Mouse (Mus musculus): ENCODE measurements at regions not wholly inside any gene's neighbourhood (a gene's known extent, or its start where the extent isn't known, plus 50 kb on each side); places are given as distances from the start of the nearest gene placed in this dataset.
"Not testable (repeated sequence)": the region's sequence is repeated elsewhere in the genome, so short reads cannot be mapped to it uniquely, and the experiment has no call there.

GRCm38 (mm10) chr19:27028834-27029233 lies 143.2 kb downstream of the Gm815 start:
- no peak for DNase-seq (ENCODE audit: low read depth)

DNA sequence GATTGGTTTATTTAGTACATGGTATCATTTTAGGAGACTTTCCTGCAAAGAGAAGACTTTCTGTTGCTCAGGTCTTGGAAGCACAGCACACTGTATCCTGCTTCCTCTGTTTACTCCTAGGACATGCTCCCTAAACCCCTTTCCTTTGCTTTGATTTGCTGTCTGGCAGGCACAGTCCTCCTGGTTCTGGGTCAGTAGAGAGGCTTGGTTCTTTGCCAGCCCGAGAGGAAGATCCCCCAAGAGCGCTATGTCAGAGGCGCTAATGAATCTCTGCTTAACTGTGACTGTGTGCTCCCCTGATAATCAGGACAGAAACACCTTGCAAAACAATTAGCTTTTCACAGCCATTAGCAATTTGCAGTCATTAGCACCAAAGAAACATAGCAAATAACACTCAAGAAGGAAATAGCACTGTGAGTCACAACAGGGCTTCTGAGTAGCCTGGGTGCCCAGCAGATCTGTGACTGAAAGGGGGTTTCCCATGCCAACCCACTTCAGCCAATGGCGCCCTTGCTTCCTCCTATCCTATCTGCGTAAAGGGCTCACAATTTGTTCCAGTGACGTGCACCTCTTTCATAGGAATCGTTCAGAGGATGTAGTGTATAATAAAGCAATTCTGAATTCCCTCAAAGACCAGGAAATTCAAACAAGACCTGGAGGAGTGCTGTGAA lies 145.5 kb downstream of the Gm815 start:
- DNase-seq (ENCODE audit: low read depth), result peak; percentile 24

GRCm38 (mm10) chr19:27032621-27033020 lies 146.9 kb downstream of the Gm815 start:
- no peak for DNase-seq (ENCODE audit: low read depth)

GRCm38 (mm10) chr19:27038298-27038697 lies 152.6 kb downstream of the Gm815 start:
- no peak for DNase-seq (ENCODE audit: low read depth)

DNA sequence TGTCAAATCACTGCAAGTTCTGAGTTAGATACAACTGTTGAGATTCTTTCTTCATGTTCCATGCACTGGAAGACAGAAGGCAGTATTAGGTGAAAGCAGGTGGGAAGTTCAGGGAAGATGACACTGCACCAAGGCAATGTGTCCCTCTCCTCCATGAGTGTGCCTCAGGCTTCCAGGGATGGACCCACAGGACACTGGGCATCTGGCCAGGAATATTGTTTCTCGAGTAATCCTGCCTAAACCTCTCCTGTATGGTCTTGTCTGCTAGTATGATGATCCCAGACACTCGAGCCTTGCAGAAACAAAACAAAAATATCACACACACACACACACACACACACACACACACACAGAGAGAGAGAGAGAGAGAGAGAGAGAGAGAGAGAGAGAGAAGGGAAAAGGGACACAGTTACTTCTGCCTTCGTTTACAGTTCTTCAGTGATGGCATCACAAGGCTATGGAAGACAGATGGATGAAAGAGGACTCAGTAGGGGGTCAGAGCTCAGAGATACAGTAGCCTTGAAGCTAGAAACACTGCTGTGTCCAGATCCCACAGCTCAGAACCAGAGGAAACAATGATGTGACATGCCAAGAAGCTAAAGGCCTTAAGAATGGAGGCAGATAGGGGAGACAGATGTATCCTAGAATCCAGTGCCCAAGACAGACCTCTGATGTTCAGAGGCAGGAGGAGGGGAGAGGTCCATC lies 154.8 kb downstream of the Gm815 start:
- no peak for DNase-seq (ENCODE audit: low read depth)

GRCm38 (mm10) chr19:27066449-27067181 lies 149.7 kb upstream of the Vldlr start:
- DNase-seq (ENCODE audit: low read depth), result no peak

- peak; percentile 2 for DNase-seq (ENCODE audit: low read depth)
These were observed 143.0 kb upstream of the Vldlr start for GRCm38 (mm10) chr19:27073281-27073680.

DNA sequence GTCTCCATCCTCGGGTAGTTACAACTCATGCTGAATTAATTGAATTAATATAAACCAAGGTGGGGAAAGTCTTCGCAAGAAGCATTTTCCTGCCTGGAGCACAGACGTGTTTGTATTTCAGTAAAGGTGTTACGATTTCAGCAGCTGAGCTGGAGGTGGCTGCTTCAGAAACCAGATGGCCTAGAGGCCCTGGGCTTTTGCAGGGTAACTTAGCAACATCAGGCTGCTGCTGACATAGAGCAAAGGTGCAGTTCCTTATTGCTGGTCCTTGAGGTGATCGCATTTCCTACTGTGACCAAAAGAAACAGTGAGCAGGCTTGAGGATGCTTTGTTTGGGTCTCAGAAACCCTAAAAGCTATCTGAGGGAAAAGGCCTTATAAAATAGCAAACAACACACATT lies 141.3 kb upstream of the Vldlr start:
- no peak for DNase-seq (ENCODE audit: low read depth)

DNA sequence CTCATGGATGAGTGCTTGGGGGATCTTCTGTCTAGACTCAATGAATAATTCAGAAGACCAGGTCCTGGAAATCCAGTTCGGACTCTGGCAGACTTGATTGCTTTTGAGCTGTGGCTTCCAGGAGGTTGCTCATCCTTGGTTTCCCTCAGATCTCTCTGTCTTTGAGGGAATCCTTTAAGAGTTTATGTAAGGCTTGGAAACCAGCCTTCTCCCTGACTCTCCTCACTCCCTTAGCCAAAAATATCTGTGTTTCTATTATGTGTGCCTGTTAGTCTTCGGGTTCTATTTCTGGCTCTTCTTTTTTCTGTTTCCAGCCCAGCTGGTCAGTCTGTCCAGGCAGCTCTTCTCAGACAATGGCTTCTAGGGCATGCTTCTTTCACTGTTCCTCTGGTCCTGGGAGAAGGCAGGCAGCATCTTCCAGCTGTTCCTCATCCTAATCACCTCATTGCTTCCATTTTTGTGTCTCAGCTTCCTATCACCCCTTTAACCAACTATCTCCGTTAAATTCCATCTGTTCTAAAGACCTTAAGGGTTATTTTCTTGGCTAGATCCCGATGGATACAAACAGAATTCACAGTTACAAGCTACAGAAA lies 139.3 kb upstream of the Vldlr start:
- no peak for DNase-seq (ENCODE audit: low read depth)

- DNase-seq (ENCODE audit: low read depth), result no peak
These were observed 128.9 kb upstream of the Vldlr start for GRCm38 (mm10) chr19:27087344-27087743.

DNA sequence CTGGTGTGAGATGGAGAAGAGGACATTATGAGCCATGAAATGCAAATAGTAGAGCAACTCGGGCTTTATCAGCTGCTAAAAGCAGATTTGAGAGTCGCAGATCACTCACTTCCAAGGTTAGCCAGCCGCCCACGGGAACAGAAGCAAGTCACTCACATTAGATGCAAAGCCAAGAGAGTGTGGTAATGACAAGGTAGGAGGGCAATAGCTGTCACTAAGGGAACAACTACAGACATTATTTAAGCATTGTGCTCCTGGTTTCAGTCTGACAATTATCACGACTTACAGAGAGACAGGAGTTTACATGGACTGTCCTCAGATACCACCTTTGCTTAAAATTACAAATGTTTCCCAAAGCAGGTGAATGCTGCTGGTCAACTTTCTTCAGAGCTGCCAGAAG lies 128.5 kb upstream of the Vldlr start:
- DNase-seq (ENCODE audit: low read depth), result no peak

DNA sequence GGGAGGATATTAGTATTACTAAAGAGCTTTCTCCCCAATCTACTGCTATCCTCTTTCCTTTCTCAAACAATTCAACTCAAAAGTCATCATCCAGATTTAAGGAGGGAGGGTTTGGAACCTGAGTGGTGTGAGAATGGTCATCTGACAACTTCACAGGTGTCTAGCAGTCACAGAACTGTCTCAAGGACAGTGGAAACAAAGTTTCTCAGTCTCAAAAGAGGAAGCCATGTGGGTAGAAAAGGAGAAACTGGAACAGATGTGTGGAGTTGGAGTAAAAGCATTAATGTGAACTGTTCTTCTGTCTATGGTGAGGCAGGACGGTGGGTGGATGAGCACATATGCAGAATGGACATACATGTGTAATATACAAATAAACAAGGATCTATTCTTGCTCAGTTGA lies 127.2 kb upstream of the Vldlr start:
- no peak for DNase-seq (ENCODE audit: low read depth)

GRCm38 (mm10) chr19:27091603-27092002 lies 124.7 kb upstream of the Vldlr start:
- no peak for DNase-seq (ENCODE audit: low read depth)

DNA sequence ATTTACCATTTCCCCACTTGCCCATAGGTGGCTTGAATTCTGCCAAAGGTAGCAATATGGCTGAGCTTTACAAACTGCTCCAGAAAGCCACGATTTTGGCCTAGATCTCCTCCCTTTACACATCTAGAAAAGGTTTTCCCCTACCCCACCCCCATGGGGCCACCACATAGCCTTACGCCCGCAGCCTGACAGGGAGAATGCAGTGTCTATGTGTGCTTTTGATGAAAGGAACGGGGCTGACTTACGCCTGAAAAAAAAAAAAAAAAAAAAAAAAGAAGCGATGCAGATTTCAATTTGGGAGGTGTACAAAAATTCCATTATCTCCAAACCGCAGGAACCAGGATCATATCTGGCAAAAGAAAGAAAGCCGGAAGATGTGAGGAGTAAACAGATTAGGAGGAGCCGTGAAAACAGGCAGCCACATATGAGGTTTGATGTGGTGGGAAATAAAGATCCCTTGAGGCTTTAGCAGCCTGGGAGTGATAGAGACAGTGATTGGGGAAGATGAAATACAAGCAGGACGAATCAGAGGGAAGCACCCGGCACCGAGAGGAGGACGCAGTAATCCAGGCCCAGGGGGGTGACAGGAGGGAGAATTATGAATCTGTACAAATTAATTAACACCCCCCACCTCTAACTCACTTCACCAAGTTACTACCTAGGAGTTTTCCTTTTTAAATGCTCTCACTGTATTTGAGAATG lies 121.4 kb upstream of the Vldlr start:
- no peak for DNase-seq (ENCODE audit: low read depth)

DNA sequence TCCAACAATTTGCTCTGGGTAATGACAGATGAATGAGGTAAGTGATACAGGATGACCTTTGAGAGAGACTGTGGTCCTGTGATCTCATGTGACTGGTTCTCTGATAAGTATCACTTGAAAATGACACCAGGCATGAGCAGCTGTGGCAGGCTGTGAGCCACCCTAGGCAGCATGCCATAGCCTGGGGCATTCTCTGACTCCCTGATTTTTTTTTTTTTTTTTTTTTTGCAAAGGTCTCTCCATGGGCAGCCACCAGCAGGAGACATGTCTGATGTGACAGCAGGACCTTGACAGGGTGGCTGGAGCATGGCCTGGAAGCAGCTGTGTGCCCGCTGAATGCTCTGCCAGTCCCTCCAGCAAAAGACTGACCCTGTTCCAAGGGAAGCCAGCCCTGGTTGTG lies 116.4 kb upstream of the Vldlr start:
- DNase-seq (ENCODE audit: low read depth), result no peak

GRCm38 (mm10) chr19:27110437-27110836 lies 105.8 kb upstream of the Vldlr start:
- DNase-seq (ENCODE audit: low read depth), result no peak

- DNase-seq (ENCODE audit: low read depth), result no peak
These were observed 95.4 kb upstream of the Vldlr start for GRCm38 (mm10) chr19:27120876-27121275.

DNA sequence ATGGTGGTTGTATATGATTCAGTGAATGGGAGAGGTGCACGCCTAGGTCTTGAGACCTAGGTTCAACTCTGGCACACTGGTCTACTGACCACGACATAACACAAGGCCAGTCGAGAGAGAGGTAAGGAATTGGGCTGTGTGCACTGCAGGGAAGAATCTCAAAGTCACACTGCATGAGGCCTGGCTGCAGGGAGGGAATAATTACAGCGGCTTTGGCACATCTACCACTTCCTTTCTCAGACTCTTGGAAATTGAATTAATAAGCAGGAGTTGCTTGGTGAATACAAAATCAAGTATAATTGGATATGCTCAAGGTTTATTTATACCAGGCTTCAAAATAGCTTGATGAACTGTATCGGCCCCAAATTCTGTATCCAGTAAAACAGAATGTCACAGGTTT lies 93.9 kb upstream of the Vldlr start:
- DNase-seq (ENCODE audit: low read depth), result no peak

DNA sequence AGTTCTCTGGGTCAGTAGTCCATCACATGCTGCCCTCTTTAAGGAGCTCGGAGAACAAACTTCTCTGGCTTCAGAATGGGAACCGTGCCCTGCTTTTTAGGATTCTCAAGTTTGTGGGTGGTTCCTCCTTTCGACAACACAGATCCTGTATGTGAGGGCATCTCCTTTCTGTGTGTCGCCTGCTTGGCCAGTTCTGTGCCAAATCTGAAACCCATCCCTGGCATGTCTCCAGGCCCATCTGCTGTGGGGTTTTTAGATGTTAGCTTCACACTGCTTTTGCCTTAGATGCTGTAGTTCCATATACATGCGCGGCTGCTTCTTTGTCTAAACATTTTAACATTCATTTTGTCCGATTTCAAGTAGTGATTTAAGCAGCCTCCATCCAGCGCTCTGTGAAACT lies 93.0 kb upstream of the Vldlr start:
- DNase-seq (ENCODE audit: low read depth), result no peak

DNA sequence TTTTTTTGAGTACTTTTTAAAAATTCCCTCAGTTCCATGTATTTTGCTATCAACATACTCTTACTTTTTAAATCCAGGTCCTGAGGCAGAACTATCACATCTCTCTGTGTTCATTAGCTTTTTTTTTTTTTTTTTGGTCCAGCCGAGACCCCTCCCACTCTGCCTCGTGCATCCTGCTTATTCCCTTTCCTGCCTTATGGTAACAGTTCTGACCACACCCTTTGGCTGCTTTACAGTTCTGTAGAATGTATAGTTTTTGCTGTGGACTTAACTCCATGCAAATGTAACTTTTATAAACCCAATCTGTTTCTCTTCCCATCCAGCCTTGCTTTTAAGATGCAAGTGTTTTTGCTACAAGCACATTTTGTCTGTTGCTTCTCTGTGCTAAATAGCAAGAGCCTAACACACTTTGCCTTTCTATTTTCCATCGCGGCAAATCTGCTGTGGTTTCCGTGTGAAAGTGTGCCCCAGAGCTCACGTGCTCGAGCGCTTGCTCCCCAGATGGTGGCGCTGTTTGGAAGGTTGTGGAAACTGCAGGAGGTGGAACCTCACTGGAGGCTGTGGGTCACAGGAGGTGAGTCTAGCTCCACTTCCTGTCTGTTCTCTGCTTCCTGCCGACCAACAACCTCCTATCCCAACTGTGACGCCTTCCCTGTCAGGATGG lies 92.3 kb upstream of the Vldlr start:
- DNase-seq (ENCODE audit: low read depth), result peak; percentile 32

DNA sequence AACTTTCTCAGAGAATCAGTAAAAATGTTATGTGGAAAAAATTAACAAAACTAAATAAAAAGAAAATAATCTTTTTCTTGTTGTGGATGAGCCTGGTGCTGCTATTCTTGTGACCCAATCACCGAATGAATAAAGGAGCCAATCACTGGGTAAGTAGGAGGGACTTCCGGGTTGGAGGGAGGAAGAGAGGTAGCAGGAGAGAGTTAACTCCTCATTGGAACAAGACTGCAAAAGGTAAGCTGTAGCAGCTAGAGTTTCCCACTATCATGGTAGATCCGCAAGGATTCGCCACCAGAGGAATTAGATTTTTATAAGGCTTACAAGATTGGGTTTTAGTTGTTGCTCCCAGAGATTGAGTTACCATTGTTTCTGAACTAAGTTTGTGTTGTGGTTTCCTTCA lies 87.8 kb upstream of the Vldlr start:
- DNase-seq (ENCODE audit: low read depth), result not testable (repeated sequence)

- no peak for DNase-seq (ENCODE audit: low read depth)
These were observed 81.9 kb upstream of the Vldlr start for GRCm38 (mm10) chr19:27134360-27134759.
